Mouse (Mus musculus): Measurements from ENCODE around the gene Dcakd. TPM values are rescaled to one million over a fixed set of nuclear protein-coding genes. Genes with fewer than 3 reads are reported as not detected.

Gene Dcakd
- polyA plus RNA-seq (2015; fragmentation: Nextera tagmentation; extraction: Ambion mirVana): 36.8 and 42.3 TPM in 2 replicates

GRCm38 (mm10) chr11:103028176-103028891 is at the start of gene Dcakd, which contains the start of gene Nmt1:
Dcakd (minus strand) TSS chr11:103028333.
Nmt1 (plus strand) TSS chr11:103028190.
- H3K9me3 ChIP-seq (ENCODE audit: control insufficient read depth, low read length): no peaks in the 10 kb centered on the region
- no peaks in the 10 kb centered on the region for H3K36me3 ChIP-seq (ENCODE audit: control insufficient read depth, insufficient read depth, low read length)
- DNase-seq (ENCODE audit: low spot score): peak; percentile 94
- peak within 1 kb of the TSS; percentile 69 for H3K4me3 ChIP-seq (ENCODE audit: low read depth, low read length)
- H3K27me3 ChIP-seq (ENCODE audit: control insufficient read depth, insufficient read depth, low read length): no peaks in the 10 kb centered on the region
- peak within 1 kb of the TSS; percentile 72 for H3K27ac ChIP-seq (replicated peaks)
- TF ChIP-seq EP300 (optimal IDR thresholded peaks at IDR 0.05) (peak; percentile 78), CTCF (IDR thresholded peaks at IDR 0.05; ENCODE audit: low read depth) (0 out of 2 replicates have a peak, but pooled peaks have one; percentile 15)
- H3K4me1 ChIP-seq (replicated peaks; ENCODE audit: control insufficient read depth, insufficient read depth): peaks cover 11% of the 10 kb centered on the region
- peak within 1 kb of the TSS; percentile 69 for H3K9ac ChIP-seq (ENCODE audit: low read length)
- peak; percentile 99 for ATAC-seq (ENCODE audit: low FRiP score, low TSS enrichment)
- WGBS: under 1% methylated on average over 36 of the region's 36 CpGs
- peak within 1 kb of the TSS; percentile 67 for H3K4me2 ChIP-seq (replicated peaks; ENCODE audit: low read depth)

- WGBS: 85% methylated on average over 8 of the region's 8 CpGs
- H3K27me3 ChIP-seq (ENCODE audit: control insufficient read depth, insufficient read depth, low read length): no peaks in the 10 kb centered on the region
- H3K36me3 ChIP-seq (ENCODE audit: control insufficient read depth, insufficient read depth, low read length): no peaks in the 10 kb centered on the region
- no peak overlapping the region for H3K9ac ChIP-seq (ENCODE audit: low read length)
- ATAC-seq (ENCODE audit: low FRiP score, low TSS enrichment): no peak
- no peak for DNase-seq (ENCODE audit: low spot score)
- H3K4me3 ChIP-seq (ENCODE audit: low read depth, low read length): no peak overlapping the region
- no peaks in the 10 kb centered on the region for H3K9me3 ChIP-seq (ENCODE audit: control insufficient read depth, low read length)
- H3K4me2 ChIP-seq (replicated peaks; ENCODE audit: low read depth): no peak overlapping the region
- TF ChIP-seq EP300 (optimal IDR thresholded peaks at IDR 0.05): no peak
- TF ChIP-seq CTCF (IDR thresholded peaks at IDR 0.05; ENCODE audit: low read depth): no peak
- H3K4me1 ChIP-seq (replicated peaks; ENCODE audit: control insufficient read depth, insufficient read depth): no peaks in the 10 kb centered on the region
- no peak overlapping the region for H3K27ac ChIP-seq (replicated peaks)
Measured at GRCm38 (mm10) chr11:103076581-103076980, 48.4 kb upstream of the Dcakd start.

GRCm38 (mm10) chr11:103076010-103076409 is 47.9 kb upstream of the Dcakd start:
- no peak for DNase-seq (ENCODE audit: low spot score)
- Histone ChIP-seq H3K4me2 (replicated peaks; ENCODE audit: low read depth) (no peak overlapping the region), H3K27ac (replicated peaks) (no peak overlapping the region), H3K9me3 (ENCODE audit: control insufficient read depth, low read length) (no peaks in the 10 kb centered on the region), H3K4me3 (ENCODE audit: low read depth, low read length) (no peak overlapping the region), H3K36me3 (ENCODE audit: control insufficient read depth, insufficient read depth, low read length) (0 out of 2 replicates have a peak, but pooled peaks cover 5% of the 10 kb centered on the region), H3K9ac (ENCODE audit: low read length) (no peak overlapping the region), H3K27me3 (ENCODE audit: control insufficient read depth, insufficient read depth, low read length) (no peaks in the 10 kb centered on the region), H3K4me1 (replicated peaks; ENCODE audit: control insufficient read depth, insufficient read depth) (no peaks in the 10 kb centered on the region)
- no peak for ATAC-seq (ENCODE audit: low FRiP score, low TSS enrichment)
- no peak for TF ChIP-seq CTCF (IDR thresholded peaks at IDR 0.05; ENCODE audit: low read depth)
- no peak for TF ChIP-seq EP300 (optimal IDR thresholded peaks at IDR 0.05)
- 84% methylated on average over 7 of the region's 7 CpGs for WGBS

- ATAC-seq (ENCODE audit: low FRiP score, low TSS enrichment) (no peak), DNase-seq (ENCODE audit: low spot score) (no peak)
- Histone ChIP-seq H3K27ac (replicated peaks) (0 out of 2 replicates have a peak overlapping the region, but pooled peaks have one; percentile 4), H3K27me3 (ENCODE audit: control insufficient read depth, insufficient read depth, low read length) (no peaks in the 10 kb centered on the region), H3K4me3 (ENCODE audit: low read depth, low read length) (no peak overlapping the region), H3K9ac (ENCODE audit: low read length) (no peak overlapping the region), H3K4me2 (replicated peaks; ENCODE audit: low read depth) (no peak overlapping the region), H3K4me1 (replicated peaks; ENCODE audit: control insufficient read depth, insufficient read depth) (no peaks in the 10 kb centered on the region), H3K36me3 (ENCODE audit: control insufficient read depth, insufficient read depth, low read length) (0 out of 2 replicates have a peak, but pooled peaks cover 11% of the 10 kb centered on the region), H3K9me3 (ENCODE audit: control insufficient read depth, low read length) (no peaks in the 10 kb centered on the region)
- WGBS: 31% methylated on average over 10 of the region's 10 CpGs
- TF ChIP-seq CTCF (IDR thresholded peaks at IDR 0.05; ENCODE audit: low read depth) (no peak), EP300 (optimal IDR thresholded peaks at IDR 0.05) (no peak)
Measured at GRCm38 (mm10) chr11:103074796-103075323, 46.7 kb upstream of the Dcakd start.

- DNase-seq (ENCODE audit: low spot score): no peak
- Histone ChIP-seq H3K9ac (ENCODE audit: low read length) (no peak overlapping the region), H3K4me3 (ENCODE audit: low read depth, low read length) (no peak overlapping the region), H3K9me3 (ENCODE audit: control insufficient read depth, low read length) (no peaks in the 10 kb centered on the region), H3K27me3 (ENCODE audit: control insufficient read depth, insufficient read depth, low read length) (no peaks in the 10 kb centered on the region), H3K27ac (replicated peaks) (no peak overlapping the region), H3K4me1 (replicated peaks; ENCODE audit: control insufficient read depth, insufficient read depth) (no peaks in the 10 kb centered on the region), H3K36me3 (ENCODE audit: control insufficient read depth, insufficient read depth, low read length) (0 out of 2 replicates have a peak, but pooled peaks cover 12% of the 10 kb centered on the region), H3K4me2 (replicated peaks; ENCODE audit: low read depth) (no peak overlapping the region)
- TF ChIP-seq EP300 (optimal IDR thresholded peaks at IDR 0.05) (no peak), CTCF (IDR thresholded peaks at IDR 0.05; ENCODE audit: low read depth) (no peak)
- ATAC-seq (ENCODE audit: low FRiP score, low TSS enrichment): no peak
- WGBS: 76% methylated on average over 10 of the region's 10 CpGs
Measured at GRCm38 (mm10) chr11:103074121-103074650, 46.1 kb upstream of the Dcakd start.

All from stomach, postnatal 0 days (tissue).